Mouse (Mus musculus) thymus, postnatal 10 days (tissue): Measurements from ENCODE around the gene Isg20.

Experiments used
- DNase-seq, 2 experiments: peaks; one replicate each; pipeline ENCODE4 v3.0.0; 2021; ENCODE audit warnings: low spot score in 2 of 2

Isg20 gene

GRCm38 (mm10) chr7:78954619-78955018 is 41.4 kb downstream of the Isg20 start:
- no peak for DNase-seq

- no peak for DNase-seq
These were observed 41.9 kb downstream of the Isg20 start for GRCm38 (mm10) chr7:78955086-78955485.

- no peak for DNase-seq
These were observed 45.4 kb downstream of the Isg20 start for GRCm38 (mm10) chr7:78958499-78959073.

- DNase-seq = no peak
These were observed 50.7 kb downstream of the Isg20 start for GRCm38 (mm10) chr7:78963891-78964290.
